Mouse (Mus musculus): ENCODE results near the gene Map7. TPM values are rescaled to one million over a fixed set of nuclear protein-coding genes. Genes with fewer than 3 reads are reported as not detected.
A peak's percentile ranks its signal among the peaks of the same experiment; 100 is the strongest.

The Map7 gene
- polyA plus RNA-seq, 1 experiment, result 88.4 TPM

DNA sequence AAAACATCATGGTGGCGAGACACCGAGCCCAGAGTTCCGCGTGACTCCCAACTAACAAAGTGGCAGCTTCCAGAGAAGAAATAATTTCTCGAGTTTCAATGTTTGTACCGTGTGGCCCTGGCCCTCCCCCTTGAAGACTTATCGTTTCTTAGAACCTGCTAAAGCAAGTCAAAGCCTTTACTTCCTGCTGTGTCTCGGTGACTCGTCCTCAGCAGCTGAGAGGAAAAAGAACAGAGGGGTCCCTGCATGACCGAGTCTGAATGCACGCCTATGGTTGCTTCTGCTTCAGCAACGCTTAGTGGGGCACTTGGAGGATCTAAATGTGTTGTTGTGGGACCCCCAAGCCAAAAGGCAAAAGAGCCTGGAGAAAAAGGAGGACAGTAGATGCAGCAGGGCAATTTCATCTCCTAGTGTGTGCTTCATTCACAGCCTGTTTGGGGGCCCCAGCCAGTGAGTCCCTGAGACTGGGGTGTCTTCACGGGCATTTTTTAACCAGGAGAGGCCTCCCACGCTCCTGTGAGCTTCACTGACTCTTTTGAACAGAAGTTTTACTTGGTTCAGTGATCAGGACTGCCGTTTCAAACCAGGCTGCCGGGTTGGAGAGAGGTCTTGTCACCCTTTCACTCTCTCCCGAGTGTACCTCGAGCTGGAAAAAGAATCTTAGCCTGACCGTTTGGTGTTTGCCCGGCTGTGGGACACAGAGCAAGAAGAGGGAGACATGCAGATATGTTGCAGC lies 56.6 kb downstream of the Map7 start:
- DNase-seq, result peak in 1 of 2 experiments; percentile 26
- TF ChIP-seq CTCF (IDR thresholded peaks at IDR 0.05; ENCODE audit: borderline replicate concordance, insufficient read depth, low read depth, low read length) (no peak), POLR2A (IDR thresholded peaks at IDR 0.05; ENCODE audit: borderline replicate concordance, insufficient read depth, low read length) (no peak)
- Histone ChIP-seq H3K27me3 (ENCODE audit: control insufficient read depth, insufficient read depth, low read length) (no peaks in the 10 kb centered on the region), H3K4me3 (replicated peaks; ENCODE audit: insufficient read depth, low read depth, low read length) (no peak overlapping the region), H3K4me1 (ENCODE audit: control insufficient read depth, insufficient read depth, low read length) (peaks cover 9% of the 10 kb centered on the region), H3K27ac (ENCODE audit: insufficient read depth, low read length) (no peak overlapping the region)
- 48% methylated on average over 20 of the region's 20 CpGs for WGBS

DNA sequence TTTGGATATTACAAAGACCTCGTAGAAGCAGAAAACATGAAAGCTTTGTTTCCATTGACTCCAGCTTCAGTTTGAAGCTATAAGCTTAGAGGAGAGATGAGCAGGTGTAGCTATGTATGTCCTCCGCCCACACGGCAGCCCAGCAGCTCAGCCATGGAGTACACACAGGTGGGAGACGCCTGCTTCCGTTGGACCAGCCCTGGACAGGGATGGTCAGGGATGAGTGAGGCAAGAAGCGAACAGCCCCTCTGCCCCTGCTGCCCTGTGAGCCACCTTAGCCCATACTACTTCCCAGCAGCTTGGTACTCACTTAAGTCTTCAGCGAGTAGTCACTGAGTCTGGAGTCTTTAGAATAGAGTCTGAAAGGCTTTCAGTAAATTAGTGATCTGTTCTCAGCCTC lies 58.7 kb downstream of the Map7 start:
- TF ChIP-seq POLR2A (IDR thresholded peaks at IDR 0.05; ENCODE audit: borderline replicate concordance, insufficient read depth, low read length) (no peak), CTCF (IDR thresholded peaks at IDR 0.05; ENCODE audit: borderline replicate concordance, insufficient read depth, low read depth, low read length) (no peak)
- no peak for DNase-seq
- Histone ChIP-seq H3K4me1 (ENCODE audit: control insufficient read depth, insufficient read depth, low read length) (peaks cover 10% of the 10 kb centered on the region), H3K27ac (ENCODE audit: insufficient read depth, low read length) (no peak overlapping the region), H3K27me3 (ENCODE audit: control insufficient read depth, insufficient read depth, low read length) (no peaks in the 10 kb centered on the region), H3K4me3 (replicated peaks; ENCODE audit: insufficient read depth, low read depth, low read length) (no peak overlapping the region)
- WGBS, result 77% methylated on average over 7 of the region's 7 CpGs

DNA sequence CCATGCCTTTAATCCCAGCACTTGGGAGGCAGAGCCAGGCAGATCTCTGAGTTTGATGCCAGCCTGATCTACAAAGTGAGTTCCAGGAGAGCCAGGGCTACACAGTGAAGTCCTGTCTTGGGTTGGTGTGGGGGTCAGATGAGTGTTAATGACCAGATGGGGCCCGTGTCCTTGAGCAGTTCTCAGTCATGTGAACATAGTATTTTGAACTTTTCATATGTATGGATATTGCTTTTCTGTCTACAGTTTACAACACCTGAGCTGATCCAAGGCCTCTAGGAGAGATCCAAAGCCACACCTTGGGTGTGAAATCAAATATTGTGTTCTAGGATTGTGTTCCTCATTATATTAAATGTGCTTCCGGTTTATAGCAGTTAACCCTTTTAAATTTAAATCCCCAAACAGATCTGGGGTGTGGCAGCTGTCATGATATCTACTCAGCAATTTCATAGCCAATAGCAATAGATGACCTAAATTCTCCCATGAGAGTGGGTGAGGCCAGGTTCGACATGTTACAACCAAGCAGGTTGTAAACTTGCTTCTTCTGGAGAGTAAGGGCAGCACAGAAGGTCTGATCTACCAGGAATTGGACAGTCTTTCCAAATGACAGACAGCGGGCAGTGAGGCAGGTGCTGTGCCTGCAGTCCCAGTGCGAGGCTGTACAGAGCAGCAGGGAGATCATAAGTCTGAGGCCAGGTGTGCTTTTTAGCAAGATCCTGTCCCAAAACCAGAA lies 61.5 kb downstream of the Map7 start:
- H3K27ac ChIP-seq (ENCODE audit: insufficient read depth, low read length), result no peak overlapping the region
- H3K27me3 ChIP-seq (ENCODE audit: control insufficient read depth, insufficient read depth, low read length), result no peaks in the 10 kb centered on the region
- no peak overlapping the region for H3K4me3 ChIP-seq (replicated peaks; ENCODE audit: insufficient read depth, low read depth, low read length)
- no peak for DNase-seq
- 56% methylated on average over 5 of the region's 5 CpGs for WGBS
- TF ChIP-seq CTCF (IDR thresholded peaks at IDR 0.05; ENCODE audit: borderline replicate concordance, insufficient read depth, low read depth, low read length) (no peak), POLR2A (IDR thresholded peaks at IDR 0.05; ENCODE audit: borderline replicate concordance, insufficient read depth, low read length) (no peak)
- peaks cover 10% of the 10 kb centered on the region for H3K4me1 ChIP-seq (ENCODE audit: control insufficient read depth, insufficient read depth, low read length)

DNA sequence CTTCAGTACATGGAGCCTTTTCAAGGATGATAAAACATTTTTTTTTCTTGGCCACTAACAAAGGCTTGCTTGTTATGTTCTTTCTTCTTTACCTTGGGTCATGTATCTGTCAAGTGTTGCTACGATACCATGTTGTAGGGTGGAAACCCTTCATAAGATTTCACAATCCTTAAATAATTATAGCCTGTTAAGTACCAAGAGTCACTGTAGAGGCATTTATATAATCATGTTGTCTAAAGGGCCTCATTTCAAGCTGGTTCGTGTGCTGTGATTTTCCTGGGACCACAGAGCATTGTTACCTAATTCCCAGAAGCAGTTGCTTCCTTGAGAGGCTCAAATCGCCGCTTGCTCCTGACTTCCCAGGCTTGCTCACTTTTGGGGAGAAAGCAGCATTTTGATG lies 66.1 kb downstream of the Map7 start:
- no peak for DNase-seq
- WGBS, result 85% methylated on average over 4 of the region's 4 CpGs
- H3K4me3 ChIP-seq (replicated peaks; ENCODE audit: insufficient read depth, low read depth, low read length), result no peak overlapping the region
- peaks cover 3% of the 10 kb centered on the region; the same call in 1 of the 2 replicates for H3K4me1 ChIP-seq (ENCODE audit: control insufficient read depth, insufficient read depth, low read length)
- H3K27ac ChIP-seq (ENCODE audit: insufficient read depth, low read length), result no peak overlapping the region
- no peaks in the 10 kb centered on the region for H3K27me3 ChIP-seq (ENCODE audit: control insufficient read depth, insufficient read depth, low read length)
- TF ChIP-seq CTCF (IDR thresholded peaks at IDR 0.05; ENCODE audit: borderline replicate concordance, insufficient read depth, low read depth, low read length), result no peak
- TF ChIP-seq POLR2A (IDR thresholded peaks at IDR 0.05; ENCODE audit: borderline replicate concordance, insufficient read depth, low read length), result no peak

DNA sequence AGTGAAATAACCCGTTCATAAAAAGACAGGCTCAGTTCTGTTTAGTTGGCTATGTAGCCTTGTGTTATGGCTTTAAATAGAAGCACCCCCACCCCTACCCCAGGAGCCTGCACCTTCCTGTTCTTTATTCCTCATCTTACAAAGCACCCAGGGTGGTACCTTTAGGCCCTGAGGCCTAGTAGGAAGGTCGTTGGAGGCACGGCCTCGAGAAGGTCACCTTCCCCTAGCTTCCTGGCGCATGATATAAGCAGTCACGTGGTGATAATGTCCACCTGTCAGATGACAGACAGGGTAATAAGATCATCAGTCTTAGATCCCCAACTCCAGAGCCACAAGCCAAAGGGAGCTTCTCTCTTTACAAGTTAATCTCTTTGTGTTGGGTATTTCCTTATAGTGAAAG lies 68.7 kb downstream of the Map7 start:
- no peak overlapping the region for H3K27ac ChIP-seq (ENCODE audit: insufficient read depth, low read length)
- no peaks in the 10 kb centered on the region for H3K27me3 ChIP-seq (ENCODE audit: control insufficient read depth, insufficient read depth, low read length)
- 76% methylated on average over 6 of the region's 6 CpGs for WGBS
- H3K4me3 ChIP-seq (replicated peaks; ENCODE audit: insufficient read depth, low read depth, low read length), result no peak overlapping the region
- TF ChIP-seq CTCF (IDR thresholded peaks at IDR 0.05; ENCODE audit: borderline replicate concordance, insufficient read depth, low read depth, low read length) (no peak), POLR2A (IDR thresholded peaks at IDR 0.05; ENCODE audit: borderline replicate concordance, insufficient read depth, low read length) (no peak)
- no peaks in the 10 kb centered on the region; the same call in 1 of the 2 replicates for H3K4me1 ChIP-seq (ENCODE audit: control insufficient read depth, insufficient read depth, low read length)
- DNase-seq, result no peak

DNA sequence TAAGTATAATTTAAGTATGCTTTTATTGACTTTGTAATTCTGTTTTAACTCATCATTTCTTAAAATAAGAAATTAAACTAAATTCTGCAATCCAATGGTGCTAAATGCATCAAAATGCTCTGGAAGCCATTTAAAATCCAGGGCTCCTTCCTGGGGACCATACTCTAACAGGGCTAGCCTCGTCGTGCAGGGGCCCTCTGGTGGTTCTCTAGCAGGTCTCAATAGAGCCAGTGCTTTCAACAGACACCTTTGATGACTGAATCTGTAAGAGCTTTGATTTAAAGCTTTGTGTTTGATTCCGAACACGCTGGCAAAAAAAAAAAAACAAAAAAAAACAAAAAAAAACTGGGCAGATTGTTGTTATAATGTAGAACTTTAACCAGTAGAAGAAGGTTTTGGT lies 70.6 kb downstream of the Map7 start:
- H3K4me3 ChIP-seq (replicated peaks; ENCODE audit: insufficient read depth, low read depth, low read length), result no peak overlapping the region
- H3K27ac ChIP-seq (ENCODE audit: insufficient read depth, low read length), result no peak overlapping the region
- DNase-seq, result no peak
- 84% methylated on average over 4 of the region's 4 CpGs for WGBS
- H3K27me3 ChIP-seq (ENCODE audit: control insufficient read depth, insufficient read depth, low read length), result no peaks in the 10 kb centered on the region
- TF ChIP-seq CTCF (IDR thresholded peaks at IDR 0.05; ENCODE audit: borderline replicate concordance, insufficient read depth, low read depth, low read length), result 0 out of 2 replicates have a peak, but pooled peaks have one; percentile 7
- TF ChIP-seq POLR2A (IDR thresholded peaks at IDR 0.05; ENCODE audit: borderline replicate concordance, insufficient read depth, low read length), result no peak
- H3K4me1 ChIP-seq (ENCODE audit: control insufficient read depth, insufficient read depth, low read length), result no peaks in the 10 kb centered on the region; the same call in 1 of the 2 replicates

DNA sequence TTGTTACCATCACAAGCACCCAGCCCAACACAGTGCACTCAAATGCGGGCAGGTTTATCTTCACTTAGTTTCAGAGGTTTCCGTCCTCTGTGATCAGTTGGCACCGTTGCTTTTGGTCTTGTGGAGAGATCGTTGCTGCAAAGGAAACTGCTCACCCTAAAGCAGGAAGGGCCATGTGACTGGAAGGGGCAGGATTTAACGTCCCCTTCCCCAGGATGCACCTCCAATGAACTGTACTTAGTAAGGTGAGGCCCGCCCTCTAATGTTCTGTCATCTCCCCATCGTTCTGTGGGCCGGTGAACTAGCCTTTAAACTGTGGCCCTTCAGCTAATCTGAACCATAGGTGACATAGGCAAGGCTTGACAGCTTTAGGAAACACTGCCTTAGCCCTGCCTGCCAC lies 71.3 kb downstream of the Map7 start:
- no peaks in the 10 kb centered on the region for H3K27me3 ChIP-seq (ENCODE audit: control insufficient read depth, insufficient read depth, low read length)
- no peaks in the 10 kb centered on the region; the same call in 1 of the 2 replicates for H3K4me1 ChIP-seq (ENCODE audit: control insufficient read depth, insufficient read depth, low read length)
- no peak overlapping the region for H3K27ac ChIP-seq (ENCODE audit: insufficient read depth, low read length)
- H3K4me3 ChIP-seq (replicated peaks; ENCODE audit: insufficient read depth, low read depth, low read length), result no peak overlapping the region
- 86% methylated on average over 8 of the region's 8 CpGs for WGBS
- no peak for TF ChIP-seq POLR2A (IDR thresholded peaks at IDR 0.05; ENCODE audit: borderline replicate concordance, insufficient read depth, low read length)
- TF ChIP-seq CTCF (IDR thresholded peaks at IDR 0.05; ENCODE audit: borderline replicate concordance, insufficient read depth, low read depth, low read length), result no peak
- no peak for DNase-seq
